Mouse (Mus musculus) heart, embryonic 12.5 days (tissue): ENCODE measurements at regions not wholly inside any gene's neighbourhood (a gene's known extent, or its start where the extent isn't known, plus 50 kb on each side); places are given as distances from the start of the nearest gene placed in this dataset.

ENCODE experiments used
- ATAC-seq: fragments of 200-750 bp; cut with Nextera tagmentation; 2 replicates; pipeline ENCODE4 v1.8.0; 2017; ENCODE audit warnings: moderate TSS enrichment, moderate library complexity; ENCODE audit not compliant: insufficient number of reproducible peaks, low FRiP score
- H3K27ac ChIP-seq: fragments of 300-500 bp; sonication (generic); 2 replicates; pipeline ENCODE4 v1.5.1; 2016; ENCODE audit warnings: mild to moderate bottlenecking, moderate library complexity; ENCODE audit not compliant: poor library complexity, severe bottlenecking
- H3K27me3 ChIP-seq: fragments of 300-500 bp; sonication (generic); replicated peaks from 2 replicates; pipeline ENCODE4 v1.6.1; 2016; ENCODE audit warnings: mild to moderate bottlenecking, moderate library complexity
- H3K36me3 ChIP-seq: fragments of 300-500 bp; sonication (generic); 2 replicates; pipeline ENCODE4 v1.6.1; 2016; ENCODE audit warnings: mild to moderate bottlenecking, moderate library complexity
- H3K4me1 ChIP-seq: fragments of 300-500 bp; sonication (generic); replicated peaks from 2 replicates; pipeline ENCODE4 v1.6.1; 2016; ENCODE audit warnings: mild to moderate bottlenecking
- H3K4me2 ChIP-seq: fragments of 300-500 bp; sonication (generic); 2 replicates; pipeline ENCODE4 v1.6.1; 2016; ENCODE audit warnings: mild to moderate bottlenecking, moderate library complexity
- H3K4me3 ChIP-seq: fragments of 300-500 bp; sonication (generic); 2 replicates; pipeline ENCODE4 v1.5.1; 2016; ENCODE audit warnings: mild to moderate bottlenecking
- H3K9ac ChIP-seq: fragments of 300-500 bp; sonication (generic); 2 replicates; pipeline ENCODE4 v1.6.1; 2016; ENCODE audit warnings: mild to moderate bottlenecking, moderate library complexity
- H3K9me3 ChIP-seq: fragments of 300-500 bp; sonication (generic); replicated peaks from 2 replicates; pipeline ENCODE4 v1.6.1; 2016; ENCODE audit warnings: mild to moderate bottlenecking, moderate library complexity
- WGBS: fragments of 180-500 bp; shearing (Covaris S2); methylation state at CpG from one replicate; pipeline ENCODE4 v1.1.7; 2016; 5-methylcytosine and 5-hydroxymethylcytosine counted together

DNA sequence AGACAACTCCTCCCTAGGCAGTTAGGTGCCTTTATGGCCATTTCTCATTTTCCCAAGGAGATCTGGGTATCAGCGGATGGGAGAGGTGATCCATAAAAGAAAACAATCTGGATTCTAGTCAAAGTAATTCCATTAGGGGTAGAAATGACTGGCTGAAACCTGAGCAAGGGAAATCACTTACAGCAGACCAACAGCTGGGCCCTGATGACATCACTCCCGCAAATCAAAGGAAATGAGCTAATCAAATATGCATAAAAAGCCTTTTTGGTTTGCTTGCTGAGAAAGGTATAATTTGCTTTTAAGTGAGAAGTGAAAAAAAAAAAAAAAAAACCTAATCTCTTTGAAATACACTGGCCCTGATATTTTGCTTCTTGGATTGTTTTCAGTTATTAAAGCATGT lies 506.2 kb downstream of the Ebf1 start:
- Histone ChIP-seq H3K9me3 (0 out of 2 replicates have a peak, but pooled peaks cover 2% of the 10 kb centered on the region), H3K27ac (no peak overlapping the region), H3K36me3 (no peaks in the 10 kb centered on the region), H3K4me1 (no peaks in the 10 kb centered on the region), H3K4me3 (no peak overlapping the region), H3K4me2 (no peak overlapping the region), H3K9ac (no peak overlapping the region), H3K27me3 (no peaks in the 10 kb centered on the region)
- no peak for ATAC-seq
- WGBS: 66% methylated on average over 2 of the region's 2 CpGs

DNA sequence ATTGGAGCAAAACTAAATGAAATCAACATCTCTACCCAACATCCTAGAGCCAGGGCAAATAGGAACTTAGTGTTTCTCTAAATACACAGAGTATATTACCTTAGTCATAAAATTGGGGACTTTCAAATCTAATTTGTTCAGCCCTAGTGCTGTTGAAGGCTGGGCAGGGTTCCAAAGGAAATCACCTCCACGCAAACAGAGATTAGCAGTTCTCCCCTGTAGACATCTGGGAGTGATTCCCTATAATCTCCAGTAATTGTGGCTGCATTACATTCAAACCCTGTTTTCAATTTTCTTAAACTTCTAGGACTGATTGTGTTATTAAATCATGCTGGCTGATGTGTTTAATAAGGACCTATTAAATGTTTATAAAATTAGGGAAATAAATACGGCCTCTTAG lies 519.7 kb downstream of the Ebf1 start:
- no peak overlapping the region for H3K9ac ChIP-seq
- H3K27me3 ChIP-seq: no peaks in the 10 kb centered on the region
- peaks cover 5% of the 10 kb centered on the region; the same call in 1 of the 2 replicates for H3K9me3 ChIP-seq
- H3K36me3 ChIP-seq: no peaks in the 10 kb centered on the region
- 64% methylated on average over 2 of the region's 2 CpGs for WGBS
- H3K4me2 ChIP-seq: no peak overlapping the region
- no peak overlapping the region for H3K4me3 ChIP-seq
- ATAC-seq: no peak
- no peaks in the 10 kb centered on the region for H3K4me1 ChIP-seq
- H3K27ac ChIP-seq: no peak overlapping the region

- Histone ChIP-seq H3K9ac (no peak overlapping the region), H3K27me3 (no peaks in the 10 kb centered on the region), H3K36me3 (no peaks in the 10 kb centered on the region), H3K4me2 (no peak overlapping the region), H3K27ac (no peak overlapping the region), H3K9me3 (peaks cover 4% of the 10 kb centered on the region; the same call in 1 of the 2 replicates), H3K4me1 (no peaks in the 10 kb centered on the region), H3K4me3 (no peak overlapping the region)
- no peak for ATAC-seq
- 70% methylated on average over 4 of the region's 4 CpGs for WGBS
Observed at GRCm38 (mm10) chr11:45138351-45138975, 521.3 kb downstream of the Ebf1 start.

DNA sequence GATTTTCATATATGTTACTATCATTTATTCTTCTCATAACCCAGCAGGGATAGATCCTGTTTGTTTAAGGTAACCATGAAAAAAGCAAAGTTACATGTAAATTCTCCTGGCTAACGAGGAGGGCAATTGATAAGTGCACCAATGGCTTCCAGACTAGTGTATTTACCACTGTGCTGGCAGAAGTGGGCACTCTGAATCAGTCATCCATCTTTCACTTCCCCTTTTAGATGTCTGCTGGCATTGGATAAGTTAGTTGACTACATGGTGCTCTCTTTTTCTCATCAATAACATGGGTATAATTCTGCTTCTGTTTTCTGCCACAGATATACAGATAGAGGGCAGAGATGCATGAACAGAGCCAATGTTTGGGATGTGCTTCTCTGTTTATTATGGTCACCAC lies 523.4 kb downstream of the Ebf1 start:
- Histone ChIP-seq H3K27me3 (no peaks in the 10 kb centered on the region), H3K9me3 (no peaks in the 10 kb centered on the region; the same call in 1 of the 2 replicates), H3K27ac (no peak overlapping the region), H3K36me3 (no peaks in the 10 kb centered on the region), H3K9ac (no peak overlapping the region), H3K4me1 (no peaks in the 10 kb centered on the region), H3K4me2 (no peak overlapping the region), H3K4me3 (no peak overlapping the region)
- no peak for ATAC-seq
- WGBS: 75% methylated on average over 1 of the region's 1 CpGs

DNA sequence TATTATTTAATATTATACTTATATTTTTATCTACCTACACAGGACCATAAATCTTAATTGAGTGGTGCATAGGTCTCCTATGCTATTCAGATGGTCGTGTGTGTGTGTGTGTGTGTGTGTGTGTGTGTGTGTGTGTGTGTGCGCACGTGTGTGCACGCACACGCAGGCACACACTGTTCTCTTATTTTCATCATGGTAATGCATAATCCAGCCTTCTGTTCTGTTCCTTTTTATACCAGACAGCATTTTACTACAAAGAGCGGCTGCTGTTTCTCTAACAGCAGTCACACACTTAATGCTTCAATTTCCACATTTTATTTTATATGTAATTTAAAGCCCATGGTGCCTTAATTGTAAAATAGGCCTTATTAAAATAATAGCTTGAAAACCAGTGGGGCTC lies 537.0 kb downstream of the Ebf1 start:
- H3K9me3 ChIP-seq: no peaks in the 10 kb centered on the region; the same call in 1 of the 2 replicates
- no peak overlapping the region for H3K4me2 ChIP-seq
- H3K4me1 ChIP-seq: no peaks in the 10 kb centered on the region
- no peak overlapping the region for H3K9ac ChIP-seq
- 77% methylated on average over 6 of the region's 6 CpGs for WGBS
- H3K27ac ChIP-seq: no peak overlapping the region
- H3K27me3 ChIP-seq: no peaks in the 10 kb centered on the region
- no peaks in the 10 kb centered on the region for H3K36me3 ChIP-seq
- ATAC-seq: no peak
- no peak overlapping the region for H3K4me3 ChIP-seq

DNA sequence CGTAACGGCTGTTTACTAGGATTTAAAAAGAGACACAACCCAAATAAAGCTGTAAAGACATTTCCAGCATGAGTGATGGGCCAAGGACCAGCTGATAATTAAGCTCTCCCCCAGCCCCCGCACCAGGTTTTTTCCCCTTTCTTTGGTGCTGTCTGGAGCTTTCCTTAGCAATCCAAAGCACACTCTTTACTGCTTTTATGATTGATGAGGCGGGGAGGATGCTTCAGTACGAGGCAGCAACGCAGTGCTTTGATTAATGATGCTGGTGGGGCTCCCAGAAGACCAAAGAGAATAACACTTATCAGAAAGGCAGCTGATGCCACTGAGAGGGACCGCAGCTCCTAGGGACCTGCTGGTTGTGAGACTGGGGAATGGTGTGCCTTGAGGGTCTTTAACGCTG lies 537.4 kb downstream of the Ebf1 start:
- no peak overlapping the region for H3K27ac ChIP-seq
- no peak overlapping the region for H3K9ac ChIP-seq
- ATAC-seq: no peak
- H3K4me1 ChIP-seq: no peaks in the 10 kb centered on the region
- 68% methylated on average over 8 of the region's 8 CpGs for WGBS
- H3K4me2 ChIP-seq: no peak overlapping the region
- no peak overlapping the region for H3K4me3 ChIP-seq
- no peaks in the 10 kb centered on the region for H3K36me3 ChIP-seq
- H3K27me3 ChIP-seq: no peaks in the 10 kb centered on the region
- H3K9me3 ChIP-seq: no peaks in the 10 kb centered on the region; the same call in 1 of the 2 replicates

GRCm38 (mm10) chr11:45155782-45156181 lies 538.7 kb downstream of the Ebf1 start:
- Histone ChIP-seq H3K4me1 (no peaks in the 10 kb centered on the region), H3K4me2 (no peak overlapping the region), H3K9ac (no peak overlapping the region), H3K27me3 (no peaks in the 10 kb centered on the region), H3K9me3 (no peaks in the 10 kb centered on the region; the same call in 1 of the 2 replicates), H3K4me3 (no peak overlapping the region), H3K36me3 (no peaks in the 10 kb centered on the region), H3K27ac (no peak overlapping the region)
- ATAC-seq: no peak
- 84% methylated on average over 1 of the region's 1 CpGs for WGBS

- H3K27ac ChIP-seq: no peak overlapping the region
- ATAC-seq: no peak
- no peak overlapping the region for H3K4me2 ChIP-seq
- no peaks in the 10 kb centered on the region for H3K9me3 ChIP-seq
- H3K27me3 ChIP-seq: no peaks in the 10 kb centered on the region
- no peaks in the 10 kb centered on the region for H3K36me3 ChIP-seq
- no peaks in the 10 kb centered on the region for H3K4me1 ChIP-seq
- H3K4me3 ChIP-seq: no peak overlapping the region
- no peak overlapping the region for H3K9ac ChIP-seq
- WGBS: 27% methylated on average over 2 of the region's 2 CpGs
Observed at GRCm38 (mm10) chr11:45158282-45158681, 541.2 kb downstream of the Ebf1 start.

DNA sequence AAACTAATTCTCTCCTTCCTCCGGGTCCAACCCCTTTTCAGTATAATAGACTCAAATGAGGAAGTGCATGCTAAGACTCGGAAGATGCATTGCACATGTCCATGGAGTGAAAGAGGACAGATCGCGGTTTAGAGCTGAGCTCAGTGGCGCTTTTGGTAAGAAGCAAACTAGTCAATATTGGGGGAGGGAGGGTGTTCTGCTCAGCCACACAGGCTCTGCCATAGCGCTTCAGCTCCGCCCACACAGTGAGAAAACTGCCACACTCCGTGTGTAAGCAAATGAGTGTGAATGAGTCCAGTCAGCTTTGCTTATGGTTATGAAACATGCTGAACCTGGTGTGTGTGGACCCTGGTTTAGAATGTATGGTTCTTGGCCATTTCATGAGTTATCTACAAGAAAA lies 543.8 kb downstream of the Ebf1 start:
- Histone ChIP-seq H3K9ac (no peak overlapping the region), H3K27ac (no peak overlapping the region), H3K4me1 (no peaks in the 10 kb centered on the region), H3K4me2 (no peak overlapping the region), H3K4me3 (no peak overlapping the region), H3K27me3 (no peaks in the 10 kb centered on the region), H3K9me3 (no peaks in the 10 kb centered on the region), H3K36me3 (no peaks in the 10 kb centered on the region)
- 75% methylated on average over 8 of the region's 8 CpGs for WGBS
- no peak for ATAC-seq

DNA sequence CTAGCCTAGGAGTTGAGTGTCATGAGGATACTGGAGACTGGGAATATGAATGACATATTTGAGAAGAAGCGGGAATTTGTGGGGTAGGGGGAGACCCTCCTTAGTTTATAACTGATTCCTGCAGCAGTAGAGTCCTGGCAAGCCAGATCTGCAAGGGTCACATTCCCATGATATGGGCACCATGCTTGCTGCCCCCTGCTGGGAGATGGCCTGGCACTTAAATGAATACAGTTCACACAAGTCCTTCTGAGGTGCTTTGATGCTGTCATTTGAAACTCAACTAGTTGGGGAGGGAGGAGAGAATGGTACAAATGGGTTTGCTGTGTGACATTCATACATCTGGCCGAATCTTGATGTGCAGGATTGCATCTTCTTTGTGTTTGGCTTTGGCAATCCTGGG lies 556.4 kb downstream of the Ebf1 start:
- H3K27ac ChIP-seq: no peak overlapping the region
- H3K9me3 ChIP-seq: no peaks in the 10 kb centered on the region
- H3K36me3 ChIP-seq: no peaks in the 10 kb centered on the region
- WGBS: 73% methylated on average over 2 of the region's 2 CpGs
- H3K4me3 ChIP-seq: no peak overlapping the region
- H3K4me2 ChIP-seq: no peak overlapping the region
- H3K4me1 ChIP-seq: no peaks in the 10 kb centered on the region
- H3K9ac ChIP-seq: no peak overlapping the region
- no peak for ATAC-seq
- no peaks in the 10 kb centered on the region for H3K27me3 ChIP-seq

DNA sequence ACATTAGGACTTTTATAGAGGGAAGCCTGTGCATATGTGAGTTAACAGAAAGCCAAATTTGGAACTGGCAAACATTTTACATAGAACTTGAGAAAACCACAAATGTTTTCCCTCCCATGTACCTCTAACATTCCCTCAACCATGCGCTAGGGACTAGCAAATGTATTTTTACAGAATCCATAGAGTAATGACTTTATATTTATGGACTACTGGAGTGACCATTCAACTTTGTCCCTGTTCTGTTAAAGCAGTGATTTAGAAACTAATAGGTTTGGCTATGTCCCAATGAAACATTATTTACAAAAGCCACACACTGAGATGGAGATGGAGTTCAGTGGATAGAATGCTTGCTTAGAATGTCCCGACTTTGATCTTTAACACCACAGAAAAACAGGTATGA lies 557.0 kb downstream of the Ebf1 start:
- no peak overlapping the region for H3K27ac ChIP-seq
- H3K9ac ChIP-seq: no peak overlapping the region
- WGBS: 67% methylated on average over 2 of the region's 2 CpGs
- H3K4me3 ChIP-seq: no peak overlapping the region
- no peaks in the 10 kb centered on the region for H3K36me3 ChIP-seq
- H3K4me2 ChIP-seq: no peak overlapping the region
- no peaks in the 10 kb centered on the region for H3K4me1 ChIP-seq
- ATAC-seq: no peak
- no peaks in the 10 kb centered on the region for H3K9me3 ChIP-seq
- no peaks in the 10 kb centered on the region for H3K27me3 ChIP-seq
